Mouse (Mus musculus): Measurements from ENCODE around the gene Gfm2. TPM values are rescaled to one million over a fixed set of nuclear protein-coding genes. Genes with fewer than 3 reads are reported as not detected.

Gfm2 gene
- polyA plus RNA-seq, 1 experiment from 2014 or later = 12.7 TPM

GRCm38 (mm10) chr13:97205052-97205701 lies 67.4 kb downstream of the Gfm2 start:
- no peaks in the 10 kb centered on the region for H3K9me3 ChIP-seq (ENCODE audit: control insufficient read depth, low read length)
- H3K27ac ChIP-seq (replicated peaks) = peak overlapping the region; percentile 61
- WGBS = 5% methylated on average over 18 of the region's 18 CpGs
- H3K4me1 ChIP-seq (replicated peaks; ENCODE audit: control insufficient read depth, insufficient read depth) = no peaks in the 10 kb centered on the region
- no peaks in the 10 kb centered on the region for H3K27me3 ChIP-seq (ENCODE audit: control insufficient read depth, insufficient read depth, low read length)
- ATAC-seq (ENCODE audit: low FRiP score, low TSS enrichment) = peak; percentile 81
- 0 out of 2 replicates have a peak overlapping the region, but pooled peaks have one; percentile 18 for H3K9ac ChIP-seq (ENCODE audit: low read length)
- no peaks in the 10 kb centered on the region for H3K36me3 ChIP-seq (ENCODE audit: control insufficient read depth, insufficient read depth, low read length)
- TF ChIP-seq EP300 (optimal IDR thresholded peaks at IDR 0.05) = no peak
- TF ChIP-seq CTCF (IDR thresholded peaks at IDR 0.05; ENCODE audit: low read depth) = peak; percentile 82
- peak overlapping the region; percentile 57 for H3K4me2 ChIP-seq (replicated peaks; ENCODE audit: low read depth)
- peak overlapping the region; percentile 38 for H3K4me3 ChIP-seq (ENCODE audit: low read depth, low read length)
- DNase-seq (ENCODE audit: low spot score) = peak; percentile 85

GRCm38 (mm10) chr13:97206046-97206445 lies 68.3 kb downstream of the Gfm2 start:
- Histone ChIP-seq H3K4me2 (replicated peaks; ENCODE audit: low read depth) (no peak overlapping the region), H3K27me3 (ENCODE audit: control insufficient read depth, insufficient read depth, low read length) (no peaks in the 10 kb centered on the region), H3K9me3 (ENCODE audit: control insufficient read depth, low read length) (no peaks in the 10 kb centered on the region), H3K36me3 (ENCODE audit: control insufficient read depth, insufficient read depth, low read length) (no peaks in the 10 kb centered on the region), H3K27ac (replicated peaks) (no peak overlapping the region), H3K9ac (ENCODE audit: low read length) (no peak overlapping the region), H3K4me1 (replicated peaks; ENCODE audit: control insufficient read depth, insufficient read depth) (no peaks in the 10 kb centered on the region), H3K4me3 (ENCODE audit: low read depth, low read length) (no peak overlapping the region)
- TF ChIP-seq EP300 (optimal IDR thresholded peaks at IDR 0.05) (no peak), CTCF (IDR thresholded peaks at IDR 0.05; ENCODE audit: low read depth) (no peak)
- 85% methylated on average over 2 of the region's 2 CpGs for WGBS
- DNase-seq (ENCODE audit: low spot score) = no peak
- no peak for ATAC-seq (ENCODE audit: low FRiP score, low TSS enrichment)

DNA sequence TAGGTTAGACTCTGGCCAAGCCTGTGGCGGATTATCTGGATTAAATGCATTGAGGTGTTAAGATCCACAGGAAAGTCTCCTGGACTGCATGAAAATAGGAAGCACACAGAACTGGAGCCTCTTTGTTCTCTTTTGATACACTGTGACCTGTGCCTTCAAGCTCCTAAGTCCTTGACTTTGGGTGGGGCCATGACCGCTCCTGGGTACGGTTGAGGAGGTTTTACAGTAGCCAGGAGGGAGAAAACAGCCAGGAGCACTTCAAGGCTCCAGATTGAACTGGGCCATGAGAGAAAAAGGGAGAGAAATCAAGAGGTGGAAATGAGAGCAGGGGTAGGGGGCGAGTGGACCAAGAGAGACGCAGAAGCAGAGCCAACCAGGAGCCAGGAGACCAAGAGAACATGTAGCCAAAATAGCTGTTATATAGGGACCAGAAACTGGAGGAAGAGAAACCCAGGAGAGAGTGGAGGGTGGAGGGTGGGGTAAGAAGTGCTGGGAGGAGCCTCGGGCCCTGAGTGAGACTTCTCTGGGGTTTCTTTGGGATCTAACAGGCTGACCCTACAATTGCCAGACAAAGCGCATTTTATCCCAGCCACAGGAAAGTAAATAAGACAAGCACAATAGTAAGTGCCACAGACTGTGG lies 69.9 kb downstream of the Gfm2 start:
- WGBS = 76% methylated on average over 7 of the region's 7 CpGs
- no peak overlapping the region for H3K4me3 ChIP-seq (ENCODE audit: low read depth, low read length)

DNA sequence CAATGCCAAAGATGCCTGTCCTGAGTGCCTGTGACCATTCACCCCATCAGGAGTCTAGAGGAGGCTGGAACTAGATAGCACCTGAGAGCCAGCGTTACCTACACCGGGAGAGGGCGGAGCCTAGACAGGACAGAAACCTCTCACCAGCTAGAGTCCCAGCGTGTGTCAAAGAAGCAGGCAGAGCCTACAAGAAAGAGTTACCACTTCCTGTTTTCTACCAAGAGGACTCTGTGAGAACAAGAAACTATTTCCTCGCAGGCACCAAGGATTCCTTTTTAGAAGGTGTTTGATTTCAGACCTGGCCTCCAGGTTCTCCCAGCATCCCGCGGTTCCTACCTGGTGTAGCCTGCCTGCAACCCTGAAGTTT lies 70.4 kb downstream of the Gfm2 start:
- Histone ChIP-seq H3K27ac (replicated peaks) (no peak overlapping the region), H3K36me3 (ENCODE audit: control insufficient read depth, insufficient read depth, low read length) (no peaks in the 10 kb centered on the region), H3K27me3 (ENCODE audit: control insufficient read depth, insufficient read depth, low read length) (no peaks in the 10 kb centered on the region), H3K4me2 (replicated peaks; ENCODE audit: low read depth) (no peak overlapping the region), H3K9ac (ENCODE audit: low read length) (no peak overlapping the region), H3K4me1 (replicated peaks; ENCODE audit: control insufficient read depth, insufficient read depth) (no peaks in the 10 kb centered on the region), H3K9me3 (ENCODE audit: control insufficient read depth, low read length) (no peaks in the 10 kb centered on the region), H3K4me3 (ENCODE audit: low read depth, low read length) (no peak overlapping the region)
- DNase-seq (ENCODE audit: low spot score) = no peak
- no peak for ATAC-seq (ENCODE audit: low FRiP score, low TSS enrichment)
- TF ChIP-seq CTCF (IDR thresholded peaks at IDR 0.05; ENCODE audit: low read depth) (no peak), EP300 (optimal IDR thresholded peaks at IDR 0.05) (no peak)
- 47% methylated on average over 7 of the region's 7 CpGs for WGBS

More for the DNA sequence above, 69.9 kb downstream of the Gfm2 start:
- Histone ChIP-seq H3K27ac (replicated peaks) (no peak overlapping the region), H3K4me2 (replicated peaks; ENCODE audit: low read depth) (no peak overlapping the region), H3K9ac (ENCODE audit: low read length) (no peak overlapping the region), H3K9me3 (ENCODE audit: control insufficient read depth, low read length) (no peaks in the 10 kb centered on the region), H3K27me3 (ENCODE audit: control insufficient read depth, insufficient read depth, low read length) (no peaks in the 10 kb centered on the region), H3K36me3 (ENCODE audit: control insufficient read depth, insufficient read depth, low read length) (no peaks in the 10 kb centered on the region), H3K4me1 (replicated peaks; ENCODE audit: control insufficient read depth, insufficient read depth) (no peaks in the 10 kb centered on the region)
- ATAC-seq (ENCODE audit: low FRiP score, low TSS enrichment) = no peak
- TF ChIP-seq CTCF (IDR thresholded peaks at IDR 0.05; ENCODE audit: low read depth) (no peak), EP300 (optimal IDR thresholded peaks at IDR 0.05) (no peak)
- DNase-seq (ENCODE audit: low spot score) = no peak

DNA sequence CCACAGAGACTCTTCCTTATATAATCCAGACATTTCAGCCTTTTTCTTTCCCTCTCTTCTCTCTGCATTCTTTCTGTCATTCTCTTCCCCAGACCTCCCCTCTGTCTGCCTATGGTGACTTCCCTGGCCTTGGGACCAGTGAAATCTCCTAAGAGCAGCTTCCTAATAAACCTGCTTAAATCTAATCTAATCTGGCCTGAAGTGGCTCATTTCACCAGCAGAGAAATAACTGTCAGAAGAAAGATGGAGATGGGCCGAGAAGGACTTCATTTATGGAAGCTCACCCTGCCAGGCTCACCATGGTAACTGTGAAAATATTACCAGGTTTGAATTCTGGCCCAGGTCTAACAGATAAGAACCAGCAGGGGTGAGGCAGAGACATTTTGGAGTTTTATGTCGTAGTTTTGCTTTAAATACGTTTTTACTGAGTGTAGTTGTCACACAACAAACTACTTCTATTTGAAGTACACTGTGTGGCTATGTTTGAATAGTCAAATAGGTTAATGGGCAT lies 70.8 kb downstream of the Gfm2 start:
- WGBS = 49% methylated on average over 3 of the region's 3 CpGs
- H3K9me3 ChIP-seq (ENCODE audit: control insufficient read depth, low read length) = no peaks in the 10 kb centered on the region
- no peak for ATAC-seq (ENCODE audit: low FRiP score, low TSS enrichment)

More for the DNA sequence above, 70.8 kb downstream of the Gfm2 start:
- Histone ChIP-seq H3K4me3 (ENCODE audit: low read depth, low read length) (no peak overlapping the region), H3K4me1 (replicated peaks; ENCODE audit: control insufficient read depth, insufficient read depth) (no peaks in the 10 kb centered on the region), H3K27me3 (ENCODE audit: control insufficient read depth, insufficient read depth, low read length) (no peaks in the 10 kb centered on the region), H3K9ac (ENCODE audit: low read length) (no peak overlapping the region), H3K4me2 (replicated peaks; ENCODE audit: low read depth) (no peak overlapping the region), H3K36me3 (ENCODE audit: control insufficient read depth, insufficient read depth, low read length) (no peaks in the 10 kb centered on the region), H3K27ac (replicated peaks) (no peak overlapping the region)
- no peak for DNase-seq (ENCODE audit: low spot score)
- no peak for TF ChIP-seq CTCF (IDR thresholded peaks at IDR 0.05; ENCODE audit: low read depth)
- TF ChIP-seq EP300 (optimal IDR thresholded peaks at IDR 0.05) = no peak

Measured in stomach, postnatal 0 days (tissue).